Mouse (Mus musculus): ENCODE measurements at regions not wholly inside any gene's neighbourhood (a gene's known extent, or its start where the extent isn't known, plus 50 kb on each side); places are given as distances from the start of the nearest gene placed in this dataset.
A peak's percentile ranks its signal among the peaks of the same experiment; 100 is the strongest.
"Not testable (repeated sequence)": the region's sequence is repeated elsewhere in the genome, so short reads cannot be mapped to it uniquely, and the experiment has no call there.

GRCm38 (mm10) chr12:93754505-93754904 is 1905.5 kb upstream of the Sel1l start:
- not testable (repeated sequence) for DNase-seq

- DNase-seq = no peak
These were observed 1899.4 kb upstream of the Sel1l start for GRCm38 (mm10) chr12:93748300-93748847.

- DNase-seq = no peak
These were observed 1869.9 kb upstream of the Sel1l start for GRCm38 (mm10) chr12:93718704-93719497.

GRCm38 (mm10) chr12:93705956-93706355 is 1857.0 kb upstream of the Sel1l start:
- DNase-seq = peak; percentile 5 to 36

DNA sequence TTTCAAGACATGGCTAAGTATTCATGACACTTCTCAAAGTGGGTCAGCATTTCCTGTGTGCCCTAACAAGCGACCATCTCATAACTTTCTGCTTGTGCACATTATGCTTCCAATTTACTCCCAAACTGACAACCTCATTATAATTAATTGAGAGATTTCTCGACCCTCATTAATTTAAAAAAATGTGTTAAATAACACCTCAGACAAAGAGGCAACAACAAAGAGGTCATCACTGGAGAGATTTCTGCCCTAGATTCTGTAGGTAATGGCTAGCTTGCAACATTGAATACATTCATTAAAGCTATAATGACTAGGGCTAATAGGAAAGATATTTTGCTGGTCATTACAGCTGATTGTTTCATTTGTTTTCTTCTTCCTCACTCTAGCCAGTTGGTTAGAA is 1838.2 kb upstream of the Sel1l start:
- no peak for DNase-seq

DNA sequence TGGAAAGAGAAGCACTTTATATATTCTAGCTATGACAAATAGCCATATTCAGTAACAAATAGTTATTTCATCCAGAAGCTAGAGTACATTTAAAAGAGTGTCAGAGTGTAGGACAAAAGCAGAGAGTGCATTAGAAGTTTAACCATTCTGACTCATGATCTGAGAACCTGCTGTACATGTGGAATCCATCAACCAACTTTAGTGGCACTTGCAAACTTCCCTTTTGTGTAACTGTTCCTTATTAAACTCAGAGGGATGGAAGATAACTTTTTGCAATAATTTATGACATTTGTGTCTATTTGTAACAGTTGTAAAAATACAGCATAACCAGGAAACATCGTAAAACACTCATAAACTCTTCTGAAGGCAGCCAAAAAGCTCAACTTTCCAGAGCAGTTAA is 1835.4 kb upstream of the Sel1l start:
- no peak for DNase-seq

DNA sequence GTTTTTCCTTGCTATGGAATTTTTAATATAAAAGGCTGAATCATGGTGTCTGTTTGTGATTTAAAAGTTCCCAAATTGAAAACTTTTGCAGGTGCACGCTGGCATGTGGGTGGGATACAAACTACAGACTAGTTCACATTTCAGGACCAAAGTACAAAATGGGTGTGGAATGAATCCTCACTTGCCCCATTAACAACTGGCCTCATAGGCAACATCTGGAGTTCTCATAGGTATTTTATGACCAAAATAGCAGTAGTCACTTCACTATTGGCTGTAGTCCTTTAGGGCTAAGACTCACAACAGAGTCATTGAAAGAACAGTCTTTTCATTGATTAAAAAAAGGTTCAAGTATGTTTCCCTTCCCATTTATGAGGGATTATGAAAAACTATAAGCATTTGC is 1828.5 kb upstream of the Sel1l start:
- DNase-seq = no peak

GRCm38 (mm10) chr12:93675032-93675431 is 1826.1 kb upstream of the Sel1l start:
- DNase-seq = no peak

- DNase-seq = no peak
These were observed 1820.3 kb upstream of the Sel1l start for GRCm38 (mm10) chr12:93669211-93669610.

DNA sequence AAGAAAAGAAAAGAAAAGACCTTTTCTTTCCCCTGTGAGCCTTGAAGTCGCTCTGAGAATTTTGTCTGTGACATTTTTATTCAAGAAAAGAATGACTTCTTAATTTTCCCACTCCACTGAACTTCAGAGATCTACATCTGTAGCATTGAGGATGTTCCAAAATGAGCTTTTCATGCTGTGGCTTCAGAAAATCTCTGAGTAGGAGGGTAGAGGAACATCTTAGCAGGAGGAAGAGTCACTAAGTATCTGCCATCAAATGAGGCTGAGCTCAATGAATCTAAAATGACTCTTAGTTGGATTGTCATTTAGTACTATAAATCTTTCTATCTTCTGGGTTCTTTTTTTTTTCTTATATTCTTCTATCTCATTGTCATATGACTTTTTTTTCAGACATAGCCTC is 1817.8 kb upstream of the Sel1l start:
- DNase-seq = no peak

Data from cerebellum, postnatal 25 days (tissue).